Mouse (Mus musculus) cerebellum, adult 18-20 months (tissue): ENCODE measurements at regions not wholly inside any gene's neighbourhood (a gene's known extent, or its start where the extent isn't known, plus 50 kb on each side); places are given as distances from the start of the nearest gene placed in this dataset.

Experiments used
- DNase-seq, 2 experiments: peaks; one replicate each; pipeline ENCODE4 v3.0.0; 2021

GRCm38 (mm10) chr5:118880546-118880945 is 320.1 kb downstream of the Med13l start:
- DNase-seq: no peak

- DNase-seq: no peak
Measured at GRCm38 (mm10) chr5:118881886-118882285, 321.4 kb downstream of the Med13l start.

GRCm38 (mm10) chr5:118888131-118888530 is 327.7 kb downstream of the Med13l start:
- no peak for DNase-seq

- peak in 1 of 2 experiments; percentile 7 for DNase-seq
Measured at GRCm38 (mm10) chr5:118891131-118891530, 330.7 kb downstream of the Med13l start.

- no peak for DNase-seq
Measured at GRCm38 (mm10) chr5:118908224-118908623, 347.7 kb downstream of the Med13l start.

- no peak for DNase-seq
Measured at GRCm38 (mm10) chr5:118909756-118910155, 349.3 kb downstream of the Med13l start.

GRCm38 (mm10) chr5:118914191-118914750 is 353.8 kb downstream of the Med13l start:
- DNase-seq: no peak

- DNase-seq: no peak
Measured at GRCm38 (mm10) chr5:118923357-118923756, 362.9 kb downstream of the Med13l start.

GRCm38 (mm10) chr5:118929037-118929436 is 368.6 kb downstream of the Med13l start:
- DNase-seq: no peak

DNA sequence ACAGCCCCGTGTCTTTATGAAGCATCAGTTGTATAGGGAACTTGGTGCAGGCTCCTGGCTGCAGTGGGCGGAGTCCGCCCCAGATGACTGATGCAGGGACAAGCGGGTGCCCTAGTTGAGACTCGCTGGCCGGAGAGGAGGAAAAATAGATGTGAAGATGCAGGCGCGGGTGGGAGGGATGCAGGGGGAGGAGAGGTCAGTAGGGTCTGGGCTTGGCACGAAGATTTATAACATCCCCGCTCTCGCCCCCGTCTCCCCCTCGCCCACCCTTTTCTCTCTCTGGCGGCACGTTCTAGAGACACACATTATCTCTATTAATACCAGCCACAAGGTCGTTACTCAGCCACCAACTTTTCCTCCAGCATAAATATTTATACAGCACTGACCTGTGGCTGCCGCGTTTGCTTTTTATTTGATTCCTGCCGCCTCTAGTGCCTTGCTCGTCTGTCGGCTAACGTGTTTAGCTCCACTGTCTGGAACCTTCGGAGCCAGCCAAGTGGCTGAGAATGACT is 369.6 kb downstream of the Med13l start:
- no peak for DNase-seq

GRCm38 (mm10) chr5:118939336-118940039 is 379.0 kb downstream of the Med13l start:
- DNase-seq: no peak

- DNase-seq: no peak
Measured at GRCm38 (mm10) chr5:118944256-118944655, 383.8 kb downstream of the Med13l start.

DNA sequence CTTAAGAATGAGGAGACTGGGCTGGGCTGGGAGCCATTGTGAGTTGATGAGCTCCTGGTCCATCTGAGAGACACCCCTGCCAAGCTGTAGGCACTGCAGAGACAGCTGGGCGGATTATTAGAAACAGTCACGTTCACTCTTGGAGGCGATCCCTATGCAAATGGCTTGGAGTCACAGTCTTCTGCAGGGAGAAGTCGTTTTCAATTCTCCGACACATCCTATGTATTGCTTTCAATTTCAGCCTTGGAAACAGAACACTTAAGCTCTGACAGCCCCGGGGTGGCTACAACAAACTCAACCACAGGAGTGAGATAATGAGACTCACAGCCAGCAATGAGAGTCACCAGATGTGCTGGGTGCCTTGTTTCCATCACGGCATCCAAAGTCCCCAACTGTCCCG is 385.6 kb downstream of the Med13l start:
- DNase-seq: no peak

DNA sequence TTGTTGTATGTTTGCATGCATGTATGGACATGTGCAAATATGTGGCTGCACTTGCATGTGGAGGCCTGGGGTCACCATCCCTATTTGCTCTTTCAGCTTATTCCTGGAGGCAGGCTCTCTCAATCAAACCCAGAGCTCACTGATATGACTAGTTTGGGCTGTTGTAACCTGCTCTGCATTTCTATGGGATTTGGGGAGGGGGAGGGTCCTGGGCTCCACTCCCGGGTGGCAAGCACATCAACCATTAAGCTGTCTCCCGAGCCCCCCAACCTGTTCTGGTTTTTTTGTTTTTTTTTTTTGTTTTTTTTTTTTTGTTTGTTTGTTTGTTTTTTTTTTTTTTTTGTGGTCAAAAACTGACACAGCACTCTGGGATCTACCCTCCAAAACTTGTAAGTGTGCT is 386.5 kb downstream of the Med13l start:
- no peak for DNase-seq

DNA sequence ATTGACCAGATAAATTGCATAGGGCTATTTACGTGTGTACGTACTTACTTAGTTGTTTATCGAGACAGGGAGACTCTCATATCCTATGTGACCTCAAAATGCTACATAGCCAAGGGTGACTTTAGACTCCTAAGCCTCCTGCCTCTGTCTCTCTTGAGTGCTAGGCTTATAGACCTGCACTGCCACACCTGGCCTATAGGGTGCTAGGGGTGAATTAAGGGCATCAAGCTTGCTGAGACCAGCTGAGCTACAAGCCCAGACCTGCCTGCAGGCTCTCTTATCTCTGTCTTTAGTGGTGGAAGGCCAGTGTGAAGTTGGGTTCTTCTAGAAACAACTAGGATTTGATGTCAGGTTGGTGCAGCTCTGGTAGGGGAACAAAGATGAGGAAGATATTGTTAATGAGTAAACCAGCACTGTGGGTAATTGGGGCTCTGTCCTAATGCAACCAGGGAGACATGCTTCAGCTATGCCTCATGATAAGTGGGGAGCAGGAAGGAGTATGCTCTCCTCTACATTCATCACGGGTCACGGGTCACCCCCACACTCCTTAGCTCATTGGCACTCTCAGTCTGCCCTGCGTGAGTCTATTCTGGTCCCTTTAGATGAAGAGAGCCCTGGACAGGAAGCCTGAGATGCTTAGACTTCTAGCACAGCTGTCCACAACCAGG is 387.8 kb downstream of the Med13l start:
- DNase-seq: no peak

DNA sequence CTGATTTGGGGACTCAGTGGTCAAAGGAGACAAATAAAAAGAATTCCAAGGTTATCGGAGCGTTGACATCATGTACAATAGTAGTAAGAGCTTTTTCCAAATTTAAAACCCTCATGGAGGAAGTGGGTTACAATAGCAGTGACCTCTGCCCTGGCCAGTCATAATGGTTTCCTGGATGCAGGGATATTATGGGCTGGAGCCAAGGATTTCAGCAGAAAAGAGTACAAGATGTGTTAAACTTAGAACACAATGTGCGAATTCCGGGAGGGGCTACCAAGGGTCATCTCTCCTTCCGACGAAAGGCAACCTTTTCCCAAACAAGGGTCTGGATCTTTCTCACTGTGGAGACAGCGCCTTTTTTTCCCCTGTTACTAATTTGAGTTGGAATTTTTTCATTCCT is 390.6 kb downstream of the Med13l start:
- DNase-seq: no peak

DNA sequence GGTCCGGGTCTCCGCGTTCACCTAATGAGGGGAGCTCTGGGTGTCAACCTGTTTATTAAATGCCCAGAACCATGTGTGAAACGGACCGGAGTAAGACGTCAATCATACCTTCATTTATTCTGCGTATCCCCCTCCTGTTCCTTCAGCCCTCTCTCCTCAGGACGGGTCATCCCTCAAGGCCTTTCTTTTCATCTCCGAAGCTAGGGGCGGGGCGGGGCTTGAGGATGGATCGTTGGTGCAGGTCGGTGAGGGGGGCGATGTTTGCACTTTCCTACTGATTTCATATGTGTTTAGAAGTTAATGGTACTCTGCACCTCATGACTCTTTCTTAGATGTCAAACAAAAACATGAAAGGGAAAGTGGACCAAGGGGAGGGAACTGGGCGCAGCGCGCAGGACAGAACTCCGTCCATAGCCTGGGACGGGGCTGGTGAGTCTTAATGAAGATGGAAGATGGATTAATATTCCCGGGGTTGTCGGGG is 400.1 kb downstream of the Med13l start:
- DNase-seq: no peak

DNA sequence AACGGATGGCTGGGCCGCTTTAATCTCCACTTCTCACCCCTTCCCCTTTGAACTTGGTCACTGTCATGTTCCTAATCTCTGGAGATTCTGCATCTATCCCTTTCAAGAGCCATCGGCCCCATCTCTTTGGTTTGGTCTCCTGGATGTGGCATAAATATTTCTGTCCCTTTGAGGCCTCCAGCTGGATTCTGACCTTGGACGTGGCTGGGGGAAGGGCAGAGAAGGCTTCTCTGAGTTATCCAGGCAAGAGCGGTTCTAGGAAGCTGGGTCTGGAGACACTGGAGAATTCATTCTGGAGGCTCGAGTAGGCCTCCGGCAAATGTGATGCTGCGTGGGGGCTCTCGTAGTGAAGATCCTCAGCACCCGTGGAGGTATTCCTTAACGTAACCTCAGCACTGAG is 400.6 kb downstream of the Med13l start:
- DNase-seq: no peak

GRCm38 (mm10) chr5:118962152-118962551 is 401.7 kb downstream of the Med13l start:
- DNase-seq: no peak

DNA sequence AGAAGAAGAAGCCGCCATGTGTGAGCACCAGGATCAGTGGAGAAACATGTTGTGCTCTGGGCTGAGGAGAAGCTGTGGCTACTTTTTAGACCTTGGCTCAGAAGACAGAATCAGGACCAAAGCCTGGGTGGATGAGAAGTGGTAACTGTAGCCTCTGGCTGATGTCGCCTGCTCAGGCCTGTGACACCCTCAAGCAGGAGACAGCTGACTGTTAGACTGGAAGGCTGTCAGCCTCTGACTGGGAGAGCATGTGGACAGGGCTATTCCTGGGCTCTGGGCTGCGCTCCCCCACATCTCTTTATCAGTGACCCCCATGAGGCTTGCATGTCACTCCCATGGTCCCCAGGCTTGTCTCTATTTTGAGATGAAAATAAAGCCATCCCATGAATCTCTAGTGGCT is 402.5 kb downstream of the Med13l start:
- DNase-seq: no peak

- no peak for DNase-seq
Measured at GRCm38 (mm10) chr5:118966901-118967300, 406.4 kb downstream of the Med13l start.

DNA sequence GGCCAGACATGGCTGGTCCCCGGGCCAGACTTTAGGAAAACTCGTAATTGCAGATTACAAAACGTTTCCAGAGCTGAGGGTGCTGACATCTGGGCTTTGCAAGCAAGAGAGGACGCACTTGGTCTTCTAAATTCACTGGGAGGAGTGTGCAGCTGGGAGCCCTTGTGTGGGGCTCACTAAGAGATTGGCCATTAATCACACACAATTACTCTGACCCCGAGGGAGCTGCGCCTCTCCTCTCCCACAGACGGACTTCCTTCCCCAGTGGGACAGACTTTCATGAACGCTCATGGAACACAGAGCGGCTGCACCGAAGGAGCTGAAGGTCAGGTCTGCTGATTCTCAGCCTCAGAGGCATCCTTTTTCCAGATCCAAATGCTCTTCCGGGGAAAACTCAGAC is 407.2 kb downstream of the Med13l start:
- no peak for DNase-seq

GRCm38 (mm10) chr5:118975147-118975546 is 414.7 kb downstream of the Med13l start:
- DNase-seq: no peak
